Mouse (Mus musculus) spleen, adult 2 months (tissue): Measurements from ENCODE around the gene Gpr146.

Experiments
- CTCF ChIP-seq: fragments of 200-500 bp; IDR thresholded peaks from 2 replicates; pipeline ENCODE4 v1.5.1; 2011; ENCODE audit warnings: mild to moderate bottlenecking, inconsistent platforms; ENCODE audit not compliant: insufficient read depth, insufficient read length, insufficient replicate concordance; ENCODE audit errors: extremely low read depth
- POLR2A ChIP-seq: fragments of 200-500 bp; IDR thresholded peaks from 2 replicates; pipeline ENCODE4 v1.6.1; 2011; ENCODE audit warnings: low read depth, low read length, inconsistent platforms

- no peak for TF ChIP-seq POLR2A
- TF ChIP-seq CTCF: no peak
These were observed 32.6 kb downstream of the Gpr146 start for GRCm38 (mm10) chr5:139410056-139410455.
